Mouse (Mus musculus): ENCODE measurements around the gene Wnt10a. TPM values are rescaled to one million over a fixed set of nuclear protein-coding genes. Genes with fewer than 3 reads are reported as not detected.

Wnt10a gene
- polyA plus RNA-seq, 1 experiment from 2014 or later: 0.40 TPM

DNA sequence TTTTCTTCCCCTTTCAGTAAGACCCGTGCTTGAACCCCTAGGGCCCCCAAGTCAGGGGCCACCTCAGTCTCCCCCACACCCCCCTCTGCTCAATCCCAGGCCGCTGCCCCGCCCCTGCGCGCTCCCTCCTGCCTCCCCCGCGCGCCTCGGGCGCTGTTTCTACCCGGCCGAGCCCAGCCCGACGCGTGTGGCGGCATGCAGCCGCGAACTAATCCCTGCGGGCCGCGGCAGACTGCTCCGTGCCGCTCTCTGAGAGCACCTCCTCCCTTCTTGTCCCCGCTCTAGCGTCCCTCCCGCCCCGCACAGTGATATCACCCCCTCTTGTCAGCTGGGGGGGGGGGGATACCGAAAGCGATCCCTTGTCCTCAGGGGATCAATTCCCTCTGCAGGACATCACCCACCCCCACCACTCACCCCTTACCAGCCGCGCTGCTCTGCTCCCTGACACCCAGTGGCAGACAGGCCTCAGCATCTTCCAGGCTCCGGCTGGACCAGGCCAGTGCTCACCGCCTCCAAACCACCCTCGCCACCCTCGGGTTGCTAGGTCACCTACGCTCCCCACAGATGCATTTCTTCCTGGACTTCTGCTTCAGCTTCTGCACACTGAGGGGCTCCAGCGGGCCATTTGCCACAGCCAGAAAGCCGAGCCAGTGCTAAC, 3.3 kb downstream of the Wnt10a start:
- no peak for ATAC-seq
- 1% methylated on average over 38 of the region's 38 CpGs for WGBS
- H3K27me3 ChIP-seq (replicated peaks; ENCODE audit: control insufficient read depth, insufficient read depth, low read length): peaks cover 66% of the 10 kb centered on the region
- H3K4me2 ChIP-seq (ENCODE audit: low read length): peak overlapping the region; percentile 66
- peak overlapping the region; percentile 60 for H3K9ac ChIP-seq (ENCODE audit: low read depth, low read length)
- peak overlapping the region; percentile 34 for H3K4me3 ChIP-seq (ENCODE audit: low read length)
- no peaks in the 10 kb centered on the region for H3K9me3 ChIP-seq (ENCODE audit: control insufficient read depth, low read length)
- H3K4me1 ChIP-seq (ENCODE audit: control insufficient read depth, insufficient read depth, low read depth, low read length): peaks cover 28% of the 10 kb centered on the region
- H3K36me3 ChIP-seq (ENCODE audit: control insufficient read depth, insufficient read depth, low read length): no peaks in the 10 kb centered on the region
- no peak overlapping the region for H3K27ac ChIP-seq (ENCODE audit: low read depth, low read length)

- H3K9ac ChIP-seq (ENCODE audit: low read depth, low read length): no peak overlapping the region; the same call in 1 of the 2 replicates
- H3K27ac ChIP-seq (ENCODE audit: low read depth, low read length): no peak overlapping the region
- H3K36me3 ChIP-seq (ENCODE audit: control insufficient read depth, insufficient read depth, low read length): no peaks in the 10 kb centered on the region
- peaks cover 28% of the 10 kb centered on the region for H3K4me1 ChIP-seq (ENCODE audit: control insufficient read depth, insufficient read depth, low read depth, low read length)
- no peak for ATAC-seq
- peaks cover 68% of the 10 kb centered on the region for H3K27me3 ChIP-seq (replicated peaks; ENCODE audit: control insufficient read depth, insufficient read depth, low read length)
- H3K4me3 ChIP-seq (ENCODE audit: low read length): no peak overlapping the region; the same call in 1 of the 2 replicates
- WGBS: 5% methylated on average over 8 of the region's 11 CpGs
- peak overlapping the region; percentile 66; the same call in 1 of the 2 replicates for H3K4me2 ChIP-seq (ENCODE audit: low read length)
- H3K9me3 ChIP-seq (ENCODE audit: control insufficient read depth, low read length): no peaks in the 10 kb centered on the region
Measured at GRCm38 (mm10) chr1:74795145-74795529, 3.8 kb downstream of the Wnt10a start.

DNA sequence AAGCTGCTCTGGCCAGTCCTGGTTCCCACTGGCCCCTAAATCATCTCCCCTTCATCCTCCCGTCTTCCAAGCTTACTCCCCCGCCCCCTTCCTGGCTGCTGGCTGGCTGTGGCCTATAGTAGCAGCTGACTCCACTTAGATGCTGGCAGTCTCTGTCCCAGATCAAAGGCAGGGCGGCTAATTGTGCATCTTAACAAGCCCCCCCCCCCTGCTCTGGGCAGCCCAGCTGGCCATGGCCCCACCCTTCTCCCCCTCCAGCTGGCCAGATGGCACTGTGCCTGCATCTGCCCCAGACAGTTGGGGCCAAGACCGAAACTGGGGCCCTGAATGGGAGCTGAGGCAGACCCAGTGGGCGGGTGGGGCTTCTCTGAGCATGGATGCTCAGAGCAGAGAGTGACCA, 6.1 kb downstream of the Wnt10a start:
- peaks cover 63% of the 10 kb centered on the region for H3K27me3 ChIP-seq (replicated peaks; ENCODE audit: control insufficient read depth, insufficient read depth, low read length)
- no peak overlapping the region for H3K9ac ChIP-seq (ENCODE audit: low read depth, low read length)
- ATAC-seq: peak; percentile 87
- no peak overlapping the region for H3K4me3 ChIP-seq (ENCODE audit: low read length)
- H3K9me3 ChIP-seq (ENCODE audit: control insufficient read depth, low read length): no peaks in the 10 kb centered on the region
- H3K4me2 ChIP-seq (ENCODE audit: low read length): no peak overlapping the region
- no peaks in the 10 kb centered on the region for H3K36me3 ChIP-seq (ENCODE audit: control insufficient read depth, insufficient read depth, low read length)
- WGBS: 3% methylated on average over 5 of the region's 5 CpGs
- H3K4me1 ChIP-seq (ENCODE audit: control insufficient read depth, insufficient read depth, low read depth, low read length): peaks cover 25% of the 10 kb centered on the region
- H3K27ac ChIP-seq (ENCODE audit: low read depth, low read length): no peak overlapping the region

DNA sequence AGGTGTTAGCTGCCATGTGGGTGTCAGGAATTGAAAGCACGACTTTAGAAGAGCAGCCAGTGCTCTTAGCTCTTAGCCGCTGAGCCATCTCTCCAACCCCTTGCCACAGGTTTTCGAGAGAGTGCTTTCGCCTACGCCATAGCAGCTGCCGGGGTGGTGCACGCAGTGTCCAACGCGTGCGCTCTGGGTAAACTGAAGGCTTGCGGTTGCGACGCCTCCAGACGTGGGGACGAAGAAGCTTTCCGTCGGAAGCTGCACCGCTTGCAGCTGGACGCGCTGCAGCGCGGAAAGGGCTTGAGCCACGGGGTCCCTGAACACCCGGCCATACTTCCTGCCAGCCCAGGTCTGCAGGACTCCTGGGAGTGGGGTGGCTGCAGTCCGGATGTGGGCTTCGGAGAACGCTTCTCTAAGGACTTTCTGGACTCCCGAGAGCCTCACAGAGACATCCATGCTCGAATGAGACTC, 9.1 kb downstream of the Wnt10a start:
- peak overlapping the region; percentile 22 for H3K9ac ChIP-seq (ENCODE audit: low read depth, low read length)
- peaks cover 55% of the 10 kb centered on the region for H3K27me3 ChIP-seq (replicated peaks; ENCODE audit: control insufficient read depth, insufficient read depth, low read length)
- peak overlapping the region; percentile 31 for H3K4me3 ChIP-seq (ENCODE audit: low read length)
- ATAC-seq: no peak
- WGBS: 1% methylated on average over 29 of the region's 29 CpGs
- H3K4me1 ChIP-seq (ENCODE audit: control insufficient read depth, insufficient read depth, low read depth, low read length): peaks cover 23% of the 10 kb centered on the region
- no peak overlapping the region for H3K27ac ChIP-seq (ENCODE audit: low read depth, low read length)
- no peaks in the 10 kb centered on the region for H3K36me3 ChIP-seq (ENCODE audit: control insufficient read depth, insufficient read depth, low read length)
- H3K9me3 ChIP-seq (ENCODE audit: control insufficient read depth, low read length): no peaks in the 10 kb centered on the region
- H3K4me2 ChIP-seq (ENCODE audit: low read length): peak overlapping the region; percentile 50

DNA sequence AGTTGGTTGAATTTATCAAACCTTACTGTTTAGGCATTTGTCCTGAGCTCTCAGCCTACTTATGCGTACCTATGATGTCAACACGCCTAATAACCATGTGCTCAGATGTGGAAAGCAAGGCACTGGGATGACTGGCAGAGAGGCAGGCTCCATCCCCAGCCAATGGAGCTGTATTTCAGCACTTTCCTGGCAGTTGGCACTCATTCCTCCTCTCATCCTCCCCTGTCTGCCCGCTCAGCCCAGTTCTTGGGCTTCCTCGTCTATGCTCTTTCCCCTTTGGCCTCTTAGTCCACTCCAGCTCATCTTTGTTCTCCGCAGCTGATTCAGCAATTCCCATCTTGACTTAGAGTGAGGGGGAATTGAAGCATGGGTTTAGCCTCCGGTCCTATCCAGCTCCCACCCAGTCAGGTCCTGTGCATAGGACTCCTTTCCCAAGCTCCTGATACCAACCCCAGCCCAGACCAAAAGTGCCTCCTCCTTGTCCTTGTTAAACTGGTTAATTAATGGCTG, 10.4 kb downstream of the Wnt10a start:
- ATAC-seq: no peak
- Histone ChIP-seq H3K27ac (ENCODE audit: low read depth, low read length) (no peak overlapping the region), H3K27me3 (replicated peaks; ENCODE audit: control insufficient read depth, insufficient read depth, low read length) (peaks cover 59% of the 10 kb centered on the region), H3K36me3 (ENCODE audit: control insufficient read depth, insufficient read depth, low read length) (no peaks in the 10 kb centered on the region), H3K4me3 (ENCODE audit: low read length) (no peak overlapping the region), H3K9ac (ENCODE audit: low read depth, low read length) (no peak overlapping the region), H3K9me3 (ENCODE audit: control insufficient read depth, low read length) (no peaks in the 10 kb centered on the region), H3K4me1 (ENCODE audit: control insufficient read depth, insufficient read depth, low read depth, low read length) (peaks cover 30% of the 10 kb centered on the region), H3K4me2 (ENCODE audit: low read length) (no peak overlapping the region)
- WGBS: 16% methylated on average over 6 of the region's 6 CpGs

GRCm38 (mm10) chr1:74802795-74803656, 11.7 kb downstream of the Wnt10a start:
- ATAC-seq: peak; percentile 56
- Histone ChIP-seq H3K4me2 (ENCODE audit: low read length) (peak overlapping the region; percentile 93), H3K27me3 (replicated peaks; ENCODE audit: control insufficient read depth, insufficient read depth, low read length) (peaks cover 54% of the 10 kb centered on the region), H3K9ac (ENCODE audit: low read depth, low read length) (peak overlapping the region; percentile 70), H3K4me1 (ENCODE audit: control insufficient read depth, insufficient read depth, low read depth, low read length) (peaks cover 40% of the 10 kb centered on the region), H3K4me3 (ENCODE audit: low read length) (peak overlapping the region; percentile 57), H3K36me3 (ENCODE audit: control insufficient read depth, insufficient read depth, low read length) (no peaks in the 10 kb centered on the region), H3K9me3 (ENCODE audit: control insufficient read depth, low read length) (no peaks in the 10 kb centered on the region), H3K27ac (ENCODE audit: low read depth, low read length) (peak overlapping the region; percentile 60; the same call in 1 of the 2 replicates)
- WGBS: under 1% methylated on average over 57 of the region's 57 CpGs

- Histone ChIP-seq H3K4me3 (ENCODE audit: low read length) (no peak overlapping the region), H3K36me3 (ENCODE audit: control insufficient read depth, insufficient read depth, low read length) (no peaks in the 10 kb centered on the region), H3K27me3 (replicated peaks; ENCODE audit: control insufficient read depth, insufficient read depth, low read length) (peaks cover 45% of the 10 kb centered on the region), H3K9me3 (ENCODE audit: control insufficient read depth, low read length) (no peaks in the 10 kb centered on the region), H3K4me2 (ENCODE audit: low read length) (no peak overlapping the region), H3K9ac (ENCODE audit: low read depth, low read length) (no peak overlapping the region), H3K27ac (ENCODE audit: low read depth, low read length) (no peak overlapping the region), H3K4me1 (ENCODE audit: control insufficient read depth, insufficient read depth, low read depth, low read length) (peaks cover 44% of the 10 kb centered on the region)
- 12% methylated on average over 10 of the region's 10 CpGs for WGBS
- ATAC-seq: no peak
Measured at GRCm38 (mm10) chr1:74804211-74804870, 13.0 kb downstream of the Wnt10a start.

DNA sequence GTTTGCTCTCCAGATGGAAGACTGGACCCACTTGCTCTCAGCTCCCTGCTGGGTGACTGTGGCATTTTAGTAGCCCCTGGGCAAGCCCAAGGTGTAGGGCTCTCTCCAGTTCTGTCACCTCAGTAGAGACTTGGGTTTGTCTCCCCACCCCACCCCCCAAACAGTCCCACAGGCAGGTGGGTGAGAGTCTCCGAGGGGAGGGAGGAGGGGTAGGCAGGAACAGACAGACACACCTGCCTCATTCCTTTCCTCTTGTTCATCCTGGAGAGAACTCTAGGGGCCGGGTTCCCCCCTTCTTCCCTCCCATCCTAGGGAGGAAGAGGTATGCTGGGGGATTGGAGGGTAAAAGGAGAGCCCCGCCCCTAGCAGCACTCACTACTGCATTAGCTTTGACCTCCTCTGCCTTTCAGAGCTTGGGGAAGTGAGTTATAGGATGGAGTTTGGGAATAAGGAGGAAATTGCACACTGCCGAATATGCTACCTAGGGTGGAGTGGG, 14.1 kb downstream of the Wnt10a start:
- Histone ChIP-seq H3K4me1 (ENCODE audit: control insufficient read depth, insufficient read depth, low read depth, low read length) (peaks cover 42% of the 10 kb centered on the region), H3K27me3 (replicated peaks; ENCODE audit: control insufficient read depth, insufficient read depth, low read length) (peaks cover 35% of the 10 kb centered on the region), H3K4me2 (ENCODE audit: low read length) (no peak overlapping the region), H3K4me3 (ENCODE audit: low read length) (no peak overlapping the region), H3K27ac (ENCODE audit: low read depth, low read length) (no peak overlapping the region), H3K9me3 (ENCODE audit: control insufficient read depth, low read length) (no peaks in the 10 kb centered on the region), H3K36me3 (ENCODE audit: control insufficient read depth, insufficient read depth, low read length) (no peaks in the 10 kb centered on the region), H3K9ac (ENCODE audit: low read depth, low read length) (no peak overlapping the region)
- WGBS: 42% methylated on average over 3 of the region's 4 CpGs
- ATAC-seq: no peak

Data from hindbrain, embryonic 16.5 days (tissue).